Mouse (Mus musculus) ovary, postnatal 10 days (tissue): ENCODE data around the gene C4b.
"Not testable (repeated sequence)": the region's sequence is repeated elsewhere in the genome, so short reads cannot be mapped to it uniquely, and the experiment has no call there.

ENCODE experiments used
- DNase-seq: peaks from one replicate; pipeline ENCODE4 v3.0.0; 2022; ENCODE audit warnings: low spot score

The C4b gene

DNA sequence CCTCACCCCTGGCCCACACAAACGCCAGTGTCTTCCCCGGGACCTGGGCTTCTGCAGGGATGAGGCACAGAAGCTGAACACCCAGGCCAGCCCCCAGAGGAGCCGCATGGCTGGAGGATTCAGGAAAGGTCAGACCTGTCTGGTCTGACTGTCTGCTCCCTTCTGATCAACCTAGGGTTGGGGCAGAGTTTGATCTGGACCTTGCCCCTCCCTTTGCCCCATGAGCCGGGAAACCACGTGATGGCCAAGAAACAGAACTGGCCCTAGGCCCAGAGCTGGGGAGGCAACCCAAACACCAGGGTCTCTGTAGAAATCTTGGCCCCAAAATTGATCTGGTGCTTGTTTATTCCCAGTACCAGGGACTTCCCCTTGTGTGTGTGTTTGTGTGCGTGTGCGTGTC is at the start of gene C4b:
C4b (minus strand) TSS at position 164 of the 400 bp plus-strand sequence.
- no peak for DNase-seq

DNA sequence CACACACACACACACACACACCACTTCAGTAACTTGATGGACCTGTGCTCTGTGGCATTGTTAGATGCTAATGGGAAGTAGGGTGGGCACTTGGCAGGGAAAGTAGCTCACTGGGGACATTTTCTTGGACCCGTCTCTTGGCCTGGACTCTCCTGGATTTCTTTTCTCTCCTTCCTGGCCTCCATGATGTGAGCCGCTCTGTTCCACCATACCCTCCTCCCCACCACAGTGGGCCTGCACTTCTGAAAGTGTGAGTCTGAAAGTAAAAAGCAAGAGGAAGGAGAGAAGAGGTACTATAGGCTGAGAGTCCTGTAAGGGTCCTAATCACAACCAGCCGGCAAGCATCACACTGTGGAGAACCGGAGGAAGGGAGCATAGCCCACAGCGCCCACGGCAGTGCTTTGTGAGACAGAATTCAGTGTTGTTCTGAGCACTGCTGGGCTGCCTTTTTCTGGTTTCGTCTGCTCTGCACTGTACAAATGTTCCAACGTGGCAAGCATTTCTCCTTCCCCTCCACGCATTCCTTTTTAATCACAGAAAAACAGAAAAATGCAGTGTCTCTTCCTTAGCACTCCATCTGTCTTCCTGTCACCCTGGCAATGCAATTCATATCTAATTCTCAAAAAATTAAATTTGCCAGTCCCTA is 34.1 kb upstream of the C4b start:
- no peak for DNase-seq

- no peak for DNase-seq
Observed at GRCm38 (mm10) chr17:34761471-34761870, 17.8 kb upstream of the C4b start.

DNA sequence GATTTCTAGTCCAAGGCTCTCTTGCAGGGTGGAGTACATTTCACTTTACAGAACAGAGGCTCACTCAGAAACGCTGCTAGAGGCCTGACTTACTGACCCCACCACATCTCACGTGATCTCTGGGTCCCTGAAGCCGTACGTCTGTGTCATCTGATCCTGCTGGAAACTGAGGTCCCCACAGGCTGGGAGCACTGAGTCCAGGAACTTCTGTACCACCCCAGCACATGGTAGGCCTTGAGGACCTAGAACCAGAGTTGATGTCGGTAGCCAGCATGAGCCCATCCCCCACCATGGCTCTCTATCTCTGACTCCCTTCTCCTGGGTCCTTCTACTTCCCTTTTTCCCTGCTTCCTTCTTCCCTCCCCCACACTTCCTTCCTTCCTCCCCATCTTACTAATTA is 2.8 kb upstream of the C4b start:
- no peak for DNase-seq

DNA sequence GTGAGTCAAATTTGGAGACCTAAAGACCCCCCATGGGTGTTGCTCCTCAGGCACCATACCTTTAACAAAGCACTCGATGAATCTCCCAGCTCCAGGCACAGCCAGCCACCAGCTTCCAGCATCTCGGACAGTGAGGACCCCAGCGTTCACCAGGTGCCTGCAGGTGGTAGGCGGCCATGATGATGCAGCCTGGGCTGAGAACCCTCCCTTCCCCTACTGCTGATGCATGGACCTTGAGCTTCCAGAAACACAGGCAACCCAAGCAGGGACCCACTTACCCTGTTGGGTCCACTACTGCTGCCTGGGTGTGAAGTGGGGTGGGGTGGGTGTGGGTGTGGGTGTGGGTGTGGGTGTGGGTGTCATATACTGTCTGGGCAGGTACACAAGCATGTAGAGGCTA is 1.5 kb upstream of the C4b start:
- not testable (repeated sequence) for DNase-seq

GRCm38 (mm10) chr17:34744611-34745010 is 929 bp upstream of the C4b start:
- DNase-seq: not testable (repeated sequence)

DNA sequence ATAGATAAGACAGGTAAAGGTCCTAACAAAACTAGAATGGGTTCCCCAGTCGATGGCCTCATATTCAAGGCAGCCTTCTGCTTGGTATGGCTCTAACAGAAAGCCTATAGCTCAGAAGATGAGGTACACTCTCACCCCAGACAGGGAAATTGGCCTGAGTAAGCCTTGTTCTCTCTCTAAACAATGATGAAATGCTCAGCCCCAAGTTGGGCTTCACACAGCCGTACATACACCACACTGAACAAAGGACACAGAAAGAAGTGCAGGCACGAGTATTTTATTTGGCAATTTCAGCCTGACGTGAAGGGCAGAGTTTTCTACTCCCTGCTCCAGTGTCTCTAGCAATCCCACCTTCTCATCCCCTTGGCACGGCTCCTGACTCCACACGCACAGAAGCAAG is 524 bp upstream of the C4b start:
- no peak for DNase-seq

DNA sequence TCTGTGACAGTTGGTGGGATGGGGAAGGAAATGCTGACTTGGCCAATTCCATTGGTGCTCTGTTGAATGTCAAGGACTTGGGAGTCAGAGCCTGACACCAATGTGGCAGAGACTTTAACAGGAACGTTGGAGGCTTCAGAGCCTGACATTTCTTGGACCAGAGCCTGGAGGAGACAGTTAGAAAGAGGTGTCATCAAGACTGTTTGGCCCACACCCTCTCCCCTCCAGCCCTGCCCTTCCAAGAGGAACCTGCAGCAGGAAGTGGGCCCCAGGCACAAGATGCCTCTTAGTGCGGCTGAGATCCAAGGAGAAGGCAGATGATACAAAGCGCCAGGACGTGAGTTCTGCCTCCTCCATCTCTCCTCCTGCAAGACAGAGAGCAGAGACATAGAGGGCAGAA is 3.4 kb downstream of the C4b start:
- DNase-seq: no peak

- not testable (repeated sequence) for DNase-seq
Observed at GRCm38 (mm10) chr17:34739708-34740107, 4.0 kb downstream of the C4b start.

DNA sequence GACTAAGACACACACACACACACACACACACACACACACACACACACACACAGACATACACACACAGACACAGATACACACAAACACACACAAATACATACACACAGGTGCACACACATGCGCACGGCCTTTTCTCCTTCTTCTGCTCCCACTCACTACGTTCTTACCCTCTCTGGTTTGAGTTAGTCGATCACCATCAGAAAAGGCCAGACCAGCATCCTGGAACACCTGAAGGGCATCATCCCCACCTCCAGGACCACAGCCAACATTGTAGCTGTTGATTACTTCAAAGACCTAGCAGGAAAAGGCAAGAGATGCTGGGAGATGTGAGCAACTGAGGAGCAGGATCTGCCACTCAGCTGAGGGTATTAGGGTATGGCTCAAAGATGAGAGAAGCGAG is 6.2 kb downstream of the C4b start:
- not testable (repeated sequence) for DNase-seq

DNA sequence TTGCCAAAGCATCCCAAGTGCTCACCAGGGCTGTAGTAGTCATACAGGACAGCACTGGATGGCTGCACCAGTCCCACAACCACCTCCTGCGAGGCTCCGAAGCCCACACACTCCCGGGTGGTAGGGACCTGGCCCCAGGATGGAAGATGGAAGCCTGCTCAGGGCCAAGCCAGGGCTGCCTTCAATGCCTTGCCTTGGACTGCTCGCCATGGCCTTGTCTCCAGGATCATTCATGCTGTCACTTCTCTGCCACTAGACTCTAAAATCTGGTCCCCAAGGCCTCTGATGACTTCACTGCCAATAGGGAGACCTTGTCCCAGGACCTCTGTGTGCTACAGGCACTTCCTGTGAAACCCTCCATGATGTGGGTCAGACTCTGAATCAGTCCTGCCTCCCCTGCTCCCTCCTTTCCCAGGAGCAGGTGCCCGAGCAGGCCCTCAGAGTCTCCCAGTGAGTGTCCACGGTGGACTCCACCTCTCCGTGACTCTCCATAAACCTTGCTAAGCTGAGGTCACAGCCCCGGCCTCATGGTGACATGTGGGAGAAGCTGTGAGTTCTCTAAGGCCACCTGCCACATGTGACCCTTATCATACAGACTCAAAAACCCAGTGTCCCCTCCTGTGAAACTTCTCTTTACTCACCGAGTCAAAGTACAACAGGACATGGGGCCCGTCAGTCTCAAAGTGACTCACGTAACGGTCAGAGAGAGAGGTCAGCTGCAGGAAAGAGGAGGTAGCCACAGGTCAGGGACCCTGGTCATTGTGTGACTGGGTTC is 13.7 kb downstream of the C4b start:
- DNase-seq: not testable (repeated sequence)

GRCm38 (mm10) chr17:34729155-34729554 is 14.5 kb downstream of the C4b start:
- not testable (repeated sequence) for DNase-seq

GRCm38 (mm10) chr17:34727887-34728286 is 15.8 kb downstream of the C4b start:
- DNase-seq: no peak

GRCm38 (mm10) chr17:34723066-34723465 is 20.6 kb downstream of the C4b start:
- DNase-seq: no peak

GRCm38 (mm10) chr17:34722238-34722637 is 21.4 kb downstream of the C4b start:
- DNase-seq: not testable (repeated sequence)

DNA sequence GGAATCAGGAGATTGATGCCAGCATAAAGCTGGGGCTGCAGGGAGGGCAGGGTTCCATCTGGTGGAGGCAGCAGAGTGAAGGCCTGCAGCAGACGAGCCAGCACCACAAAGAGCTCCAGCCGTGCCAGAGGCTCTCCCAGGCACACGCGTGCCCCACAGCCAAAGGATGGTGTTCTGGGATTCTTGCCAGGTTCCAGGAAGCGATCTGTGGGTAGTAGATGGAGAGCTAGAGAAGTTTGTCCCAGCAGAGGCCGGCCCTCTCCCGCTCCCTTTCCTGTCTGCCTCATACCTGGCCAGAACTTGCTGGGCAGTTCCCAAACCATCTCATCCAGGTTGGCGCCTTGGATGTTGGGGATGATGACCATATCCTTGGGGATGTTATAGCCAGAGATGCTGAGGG is 23.8 kb downstream of the C4b start:
- DNase-seq: not testable (repeated sequence)

GRCm38 (mm10) chr17:34717401-34717800 is 26.3 kb downstream of the C4b start:
- DNase-seq: no peak

- no peak for DNase-seq
Observed at GRCm38 (mm10) chr17:34716247-34716646, 27.4 kb downstream of the C4b start.

DNA sequence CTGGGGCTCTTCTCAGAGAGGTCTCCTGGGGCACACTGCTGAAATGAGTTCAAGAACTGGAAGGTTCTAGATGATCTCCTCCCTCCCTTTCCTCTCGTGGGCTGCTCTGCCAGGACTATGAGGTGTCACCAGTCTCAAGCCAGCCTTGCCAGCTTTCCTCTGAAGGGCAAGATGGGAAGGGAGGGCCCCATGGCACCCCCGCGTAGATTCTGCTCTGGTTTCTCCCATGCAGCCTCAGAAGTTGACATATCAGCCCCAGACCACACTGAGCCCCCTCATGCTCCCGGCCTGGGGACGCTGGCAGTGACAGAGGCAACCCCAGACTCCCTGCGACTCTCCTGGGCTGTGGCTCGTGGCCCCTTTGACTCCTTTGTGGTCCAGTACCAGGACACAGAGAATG is 28.2 kb downstream of the C4b start:
- not testable (repeated sequence) for DNase-seq

- DNase-seq: not testable (repeated sequence)
Observed at GRCm38 (mm10) chr17:34714908-34715445, 28.7 kb downstream of the C4b start.

DNA sequence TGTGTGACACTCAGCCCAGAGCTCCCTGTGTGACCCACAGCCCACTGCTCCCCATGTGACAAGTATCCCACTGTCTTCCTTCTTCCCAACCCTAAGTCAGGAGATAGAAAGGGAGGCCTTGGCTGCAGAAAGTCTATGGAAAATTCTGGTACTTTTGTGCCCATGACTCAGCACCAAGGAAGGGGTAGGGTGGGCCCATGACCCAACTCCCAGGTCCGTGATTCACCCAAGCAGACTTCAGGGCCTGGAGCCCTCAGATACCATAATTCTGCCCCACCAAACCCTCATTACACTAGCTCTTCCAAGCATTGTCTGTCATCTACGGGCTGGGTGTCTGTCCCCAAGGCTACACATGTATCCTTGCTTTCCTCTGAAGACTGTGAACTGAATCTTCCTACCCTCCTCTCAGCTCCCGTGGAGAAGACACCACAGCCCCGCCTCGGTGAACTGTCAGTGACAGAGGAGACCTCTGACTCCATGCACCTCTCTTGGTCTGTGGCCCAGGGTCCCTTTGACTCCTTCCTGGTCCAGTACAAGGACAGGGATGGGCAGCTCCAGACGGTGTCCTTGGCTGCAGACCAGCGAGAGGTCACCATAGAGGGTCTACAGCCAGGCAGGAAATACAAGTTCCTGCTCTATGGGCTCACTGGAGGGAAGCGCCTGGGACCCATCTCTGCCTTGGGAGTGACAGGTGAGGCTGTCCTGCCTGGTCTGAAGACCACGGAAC is 29.3 kb downstream of the C4b start:
- DNase-seq: not testable (repeated sequence)

- DNase-seq: peak; percentile 42
Observed at GRCm38 (mm10) chr17:34712951-34713350, 30.7 kb downstream of the C4b start.

- DNase-seq: not testable (repeated sequence)
Observed at GRCm38 (mm10) chr17:34706476-34706875, 37.2 kb downstream of the C4b start.
